Mouse (Mus musculus): Measurements from ENCODE around the gene Cds2. TPM values are rescaled to one million over a fixed set of nuclear protein-coding genes. Genes with fewer than 3 reads are reported as not detected.
A peak's percentile ranks its signal among the peaks of the same experiment; 100 is the strongest.
"Not testable (repeated sequence)": the region's sequence is repeated elsewhere in the genome, so short reads cannot be mapped to it uniquely, and the experiment has no call there.

Gene Cds2
- polyA plus RNA-seq, 1 experiment from 2014 or later: 10.2 TPM

DNA sequence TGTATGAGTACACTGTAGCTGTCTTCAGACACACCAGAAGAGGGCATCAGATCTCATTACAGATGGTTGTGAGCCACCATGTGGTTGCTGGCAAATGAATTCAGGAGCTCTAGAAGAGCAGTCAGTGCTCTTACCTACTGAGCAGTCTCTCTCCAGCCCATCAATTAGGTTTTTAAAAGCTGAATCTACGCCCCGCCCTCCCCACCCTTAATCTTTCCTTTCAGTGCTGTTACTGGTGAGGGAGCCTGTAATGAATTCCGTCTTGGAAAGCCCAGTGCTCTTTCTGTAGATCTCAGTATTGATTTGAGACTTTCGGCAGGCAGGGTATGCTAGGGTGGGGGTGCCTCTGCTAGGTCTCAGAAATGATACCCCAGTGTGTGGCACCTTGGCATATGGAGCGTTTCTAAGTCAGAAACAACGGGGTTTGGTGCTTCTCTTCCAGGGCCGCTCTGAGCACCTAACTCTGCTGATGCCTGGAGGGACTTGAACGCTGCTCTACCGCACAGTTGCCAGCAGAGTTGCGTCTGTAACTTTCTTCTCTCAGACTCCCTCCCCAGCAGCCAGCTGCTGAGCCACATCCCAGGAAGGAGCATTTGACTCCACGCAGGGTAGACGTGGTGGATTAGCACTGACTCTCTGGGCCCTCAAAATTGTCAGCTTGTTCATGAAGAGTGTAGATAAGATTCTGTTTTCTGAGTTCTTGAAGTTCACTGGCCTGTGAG, 19.7 kb downstream of the Cds2 start:
- 0 out of 2 replicates have a peak, but pooled peaks cover 3% of the 10 kb centered on the region for H3K36me3 ChIP-seq
- no peak overlapping the region for H3K9ac ChIP-seq
- H3K9me3 ChIP-seq (replicated peaks): no peaks in the 10 kb centered on the region
- peak; percentile 43 for ATAC-seq (ENCODE audit: low read depth)
- H3K4me3 ChIP-seq (replicated peaks): no peak overlapping the region
- no peak overlapping the region for H3K4me2 ChIP-seq
- DNase-seq: no peak
- H3K27me3 ChIP-seq: no peaks in the 10 kb centered on the region
- H3K4me1 ChIP-seq (replicated peaks): peaks cover 61% of the 10 kb centered on the region
- H3K27ac ChIP-seq: peak overlapping the region; percentile 41; the same call in 1 of the 2 replicates
- 39% methylated on average over 12 of the region's 12 CpGs for WGBS (ENCODE audit: insufficient replicate concordance)

DNA sequence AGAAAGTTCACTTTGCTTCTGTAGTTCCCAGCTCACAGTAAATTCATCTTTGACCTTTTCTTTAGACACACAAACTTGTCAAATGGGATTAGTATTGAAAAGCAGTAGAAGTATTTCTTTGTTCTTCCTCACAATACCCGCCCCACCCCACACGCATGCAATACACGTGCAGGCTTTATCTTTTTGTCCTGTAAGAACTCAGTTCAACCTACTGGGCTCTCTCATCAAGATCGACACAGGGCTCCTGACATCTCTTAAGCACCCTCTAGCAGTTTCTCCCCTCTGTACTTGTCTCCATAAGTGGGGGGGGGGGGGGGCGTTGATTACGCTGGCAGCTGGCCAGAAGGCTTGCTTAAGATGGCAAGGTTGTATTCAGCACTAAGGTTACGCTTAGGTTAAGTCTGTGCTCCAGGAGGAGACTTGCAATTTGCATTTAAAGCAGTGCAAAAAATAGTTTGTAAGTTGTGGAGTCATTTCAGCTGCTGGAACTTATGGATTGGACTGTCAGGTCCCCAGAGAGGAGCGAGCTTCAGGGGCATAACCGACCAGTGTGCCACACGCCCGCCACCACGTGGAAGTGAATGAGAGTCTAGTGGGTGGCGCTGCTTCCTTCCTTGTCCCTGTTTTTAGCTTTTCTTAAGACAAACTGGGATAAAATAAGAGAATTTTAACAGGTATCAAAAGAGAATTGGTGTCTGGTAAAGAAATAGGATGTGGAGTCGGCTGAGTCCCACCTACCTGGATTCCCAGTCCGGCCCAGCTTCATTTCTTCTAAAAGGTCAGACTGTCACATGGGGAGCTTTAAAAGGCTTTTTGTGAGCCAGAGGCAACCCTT, 20.5 kb downstream of the Cds2 start:
- Histone ChIP-seq H3K9ac (0 out of 2 replicates have a peak overlapping the region, but pooled peaks have one; percentile 9), H3K4me1 (replicated peaks) (peaks cover 56% of the 10 kb centered on the region), H3K4me3 (replicated peaks) (no peak overlapping the region), H3K27me3 (no peaks in the 10 kb centered on the region), H3K27ac (peak overlapping the region; percentile 41; the same call in 1 of the 2 replicates), H3K9me3 (replicated peaks) (no peaks in the 10 kb centered on the region), H3K4me2 (no peak overlapping the region), H3K36me3 (0 out of 2 replicates have a peak, but pooled peaks cover 3% of the 10 kb centered on the region)
- WGBS (ENCODE audit: insufficient replicate concordance): 55% methylated on average over 15 of the region's 15 CpGs
- DNase-seq: no peak
- peak; percentile 56 for ATAC-seq (ENCODE audit: low read depth)

DNA sequence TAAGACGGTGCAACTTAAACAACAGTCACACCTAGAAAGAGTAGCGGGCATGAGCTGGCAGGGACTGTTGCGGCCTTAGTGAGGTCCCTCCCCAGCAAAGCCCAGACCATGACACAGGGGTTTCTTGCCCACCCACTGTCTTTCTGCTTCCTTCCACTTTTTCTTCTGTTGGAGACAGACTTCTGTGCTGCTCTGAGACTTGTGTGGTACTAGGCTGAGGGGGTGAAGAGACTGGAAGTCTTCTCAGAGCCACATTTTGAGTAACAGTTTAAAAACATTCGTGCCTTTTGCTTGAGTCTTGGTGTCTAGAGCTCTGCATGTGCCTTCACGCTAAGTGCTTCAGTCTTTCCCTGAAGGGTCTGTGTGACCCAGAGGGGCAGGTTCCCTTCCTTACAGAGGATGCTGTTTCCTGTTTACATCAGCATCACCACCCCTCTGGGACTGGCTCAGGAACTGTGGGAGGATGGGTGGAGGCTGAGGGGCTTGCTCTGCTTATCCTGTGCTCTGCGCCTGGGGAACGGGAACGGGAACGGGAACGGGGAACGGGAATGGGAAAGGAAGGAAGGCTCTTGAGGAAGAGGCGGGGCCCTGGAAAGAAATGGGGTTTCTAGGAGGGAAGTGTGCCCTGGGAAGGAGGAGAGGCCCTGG, 21.7 kb downstream of the Cds2 start:
- no peak overlapping the region for H3K4me3 ChIP-seq (replicated peaks)
- DNase-seq: no peak
- ATAC-seq (ENCODE audit: low read depth): peak; percentile 64
- no peaks in the 10 kb centered on the region for H3K27me3 ChIP-seq
- H3K9ac ChIP-seq: no peak overlapping the region
- H3K36me3 ChIP-seq: 0 out of 2 replicates have a peak, but pooled peaks cover 3% of the 10 kb centered on the region
- H3K4me1 ChIP-seq (replicated peaks): peaks cover 49% of the 10 kb centered on the region
- peak overlapping the region; percentile 68 for H3K27ac ChIP-seq
- H3K9me3 ChIP-seq (replicated peaks): no peaks in the 10 kb centered on the region
- WGBS (ENCODE audit: insufficient replicate concordance): 50% methylated on average over 12 of the region's 12 CpGs
- 0 out of 2 replicates have a peak overlapping the region, but pooled peaks have one; percentile 6 for H3K4me2 ChIP-seq

DNA sequence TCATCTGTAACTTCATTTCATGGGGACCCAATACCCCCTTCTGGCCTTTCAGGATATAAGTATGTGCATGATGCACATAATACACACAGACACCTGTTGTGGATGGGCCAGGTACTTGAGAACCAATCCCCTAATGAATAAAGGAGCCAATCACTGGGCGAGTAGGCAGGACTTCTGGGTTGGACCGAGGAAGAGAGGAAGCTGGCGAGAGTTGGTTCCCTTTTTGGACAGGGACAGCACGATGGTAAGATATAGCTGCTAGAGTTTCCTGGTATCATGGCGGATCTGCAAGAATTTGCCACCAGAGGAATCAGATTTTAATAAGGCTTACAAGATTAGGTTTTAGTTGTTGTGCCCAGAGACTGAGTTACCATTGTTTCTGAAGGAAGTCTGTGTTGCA, 22.8 kb downstream of the Cds2 start:
- WGBS (ENCODE audit: insufficient replicate concordance): 50% methylated on average over 5 of the region's 5 CpGs
- not testable (repeated sequence) for DNase-seq; H3K4me3 ChIP-seq (replicated peaks); ATAC-seq (ENCODE audit: low read depth); H3K36me3 ChIP-seq; H3K9ac ChIP-seq; H3K27ac ChIP-seq; H3K9me3 ChIP-seq (replicated peaks); H3K4me2 ChIP-seq; H3K27me3 ChIP-seq
- H3K4me1 ChIP-seq (replicated peaks): peaks cover 48% of the 10 kb centered on the region

DNA sequence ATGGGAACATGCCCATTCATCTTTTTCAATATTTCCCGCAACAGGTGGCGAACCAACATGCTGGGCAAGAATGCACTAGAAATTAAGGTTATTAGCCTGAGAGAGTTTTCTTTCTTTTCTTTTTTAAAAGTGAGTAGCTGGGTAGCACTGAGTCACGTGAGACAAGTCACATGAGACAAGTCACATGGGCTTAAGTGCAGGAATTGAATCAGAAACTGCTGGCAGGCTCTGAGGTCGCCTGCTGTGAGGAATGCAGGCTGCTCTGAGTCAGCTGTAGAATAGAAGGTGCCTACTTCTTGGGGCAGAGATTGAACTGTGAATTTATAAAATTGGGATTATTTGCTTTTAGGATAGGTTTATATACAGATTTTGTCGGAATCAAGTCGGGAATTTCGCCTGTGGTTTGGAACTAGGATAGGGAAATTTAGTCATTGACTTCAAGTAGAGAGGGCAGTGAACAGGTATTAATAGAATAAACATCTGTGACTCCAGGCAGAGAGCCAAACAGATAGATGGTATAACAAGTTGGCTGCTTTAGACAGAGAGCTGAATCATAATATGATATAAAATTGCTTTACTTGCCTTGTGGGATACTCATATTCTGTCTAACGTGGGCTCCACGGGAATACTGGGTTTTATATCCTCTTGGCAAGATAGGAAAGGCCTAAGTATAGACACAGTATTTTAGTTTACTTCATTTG, 23.6 kb downstream of the Cds2 start:
- DNase-seq: no peak
- no peak overlapping the region for H3K4me2 ChIP-seq
- H3K4me1 ChIP-seq (replicated peaks): peaks cover 52% of the 10 kb centered on the region
- WGBS (ENCODE audit: insufficient replicate concordance): 74% methylated on average over 9 of the region's 9 CpGs
- no peak overlapping the region for H3K9ac ChIP-seq
- H3K27ac ChIP-seq: no peak overlapping the region
- H3K27me3 ChIP-seq: no peaks in the 10 kb centered on the region
- ATAC-seq (ENCODE audit: low read depth): no peak
- H3K36me3 ChIP-seq: 0 out of 2 replicates have a peak, but pooled peaks cover 3% of the 10 kb centered on the region
- no peak overlapping the region for H3K4me3 ChIP-seq (replicated peaks)
- no peaks in the 10 kb centered on the region for H3K9me3 ChIP-seq (replicated peaks)

DNA sequence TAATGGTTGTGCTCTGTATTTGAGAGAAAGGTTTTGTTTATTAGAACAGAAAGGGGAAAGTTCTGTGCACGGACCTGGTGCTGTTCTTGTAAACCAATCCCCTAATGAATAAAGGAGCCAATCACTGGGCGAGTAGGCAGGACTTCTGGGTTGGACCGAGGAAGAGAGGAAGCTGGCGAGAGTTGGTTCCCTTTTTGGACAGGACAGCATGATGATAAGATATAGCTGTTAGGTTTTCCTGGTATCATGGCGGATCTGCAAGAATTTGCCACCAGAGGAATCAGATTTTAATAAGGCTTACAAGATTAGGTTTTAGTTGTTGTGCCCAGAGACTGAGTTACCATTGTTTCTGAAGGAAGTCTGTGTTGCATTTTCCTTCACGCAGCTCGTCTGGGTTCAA, 26.3 kb downstream of the Cds2 start:
- Histone ChIP-seq H3K4me1 (replicated peaks) (peaks cover 45% of the 10 kb centered on the region), H3K36me3 (peaks cover 14% of the 10 kb centered on the region)
- 10% methylated on average over 5 of the region's 7 CpGs for WGBS (ENCODE audit: insufficient replicate concordance)
- H3K9me3 ChIP-seq (replicated peaks); H3K4me2 ChIP-seq; H3K9ac ChIP-seq; H3K4me3 ChIP-seq (replicated peaks); H3K27ac ChIP-seq; H3K27me3 ChIP-seq; ATAC-seq (ENCODE audit: low read depth); DNase-seq: not testable (repeated sequence)

DNA sequence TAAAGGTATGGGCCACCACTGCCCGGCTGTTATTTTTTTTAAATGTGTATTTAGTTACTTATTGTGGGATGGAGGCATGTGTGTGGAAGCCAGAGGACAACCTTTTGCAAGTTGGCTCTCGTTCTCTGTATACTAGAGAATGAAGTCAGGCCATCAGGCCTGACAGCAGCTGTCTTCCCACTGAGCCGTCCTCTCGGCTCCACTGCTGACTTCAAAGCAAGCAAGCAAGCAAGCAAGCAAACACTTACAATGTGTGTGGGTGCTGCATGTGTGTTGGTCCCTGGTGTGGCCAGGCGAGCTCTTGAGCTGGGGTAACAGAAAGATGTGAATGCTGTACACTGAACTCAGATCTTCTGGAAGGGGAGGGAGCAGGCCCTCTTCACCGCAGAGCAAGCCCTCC, 27.9 kb downstream of the Cds2 start:
- ATAC-seq (ENCODE audit: low read depth): no peak
- Histone ChIP-seq H3K4me1 (replicated peaks) (peaks cover 30% of the 10 kb centered on the region), H3K9me3 (replicated peaks) (no peaks in the 10 kb centered on the region), H3K27ac (no peak overlapping the region), H3K27me3 (no peaks in the 10 kb centered on the region), H3K4me3 (replicated peaks) (no peak overlapping the region), H3K36me3 (peaks cover 26% of the 10 kb centered on the region), H3K4me2 (no peak overlapping the region), H3K9ac (no peak overlapping the region)
- WGBS (ENCODE audit: insufficient replicate concordance): 70% methylated on average over 6 of the region's 6 CpGs
- no peak for DNase-seq

DNA sequence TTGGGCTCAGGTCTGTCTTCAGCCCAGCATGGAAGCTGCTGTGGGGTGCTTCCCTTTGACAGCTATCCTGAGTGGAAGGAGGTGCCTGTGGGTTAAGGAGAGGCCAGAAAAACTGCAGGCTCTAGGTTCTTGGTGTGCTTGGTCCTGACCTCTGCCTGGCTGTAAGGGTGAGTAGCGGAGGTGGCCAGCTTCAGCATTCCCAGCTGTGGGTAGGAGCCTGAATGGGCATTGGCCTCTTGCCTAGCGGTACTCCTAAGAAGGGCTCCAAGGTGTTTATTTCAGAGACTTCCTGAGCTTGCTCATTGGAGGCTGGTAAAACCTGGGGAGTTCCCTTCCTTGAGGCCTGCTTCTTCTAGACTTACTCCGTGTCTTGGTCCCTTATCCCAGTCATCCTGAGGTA, 28.3 kb downstream of the Cds2 start:
- no peak overlapping the region for H3K4me3 ChIP-seq (replicated peaks)

DNA sequence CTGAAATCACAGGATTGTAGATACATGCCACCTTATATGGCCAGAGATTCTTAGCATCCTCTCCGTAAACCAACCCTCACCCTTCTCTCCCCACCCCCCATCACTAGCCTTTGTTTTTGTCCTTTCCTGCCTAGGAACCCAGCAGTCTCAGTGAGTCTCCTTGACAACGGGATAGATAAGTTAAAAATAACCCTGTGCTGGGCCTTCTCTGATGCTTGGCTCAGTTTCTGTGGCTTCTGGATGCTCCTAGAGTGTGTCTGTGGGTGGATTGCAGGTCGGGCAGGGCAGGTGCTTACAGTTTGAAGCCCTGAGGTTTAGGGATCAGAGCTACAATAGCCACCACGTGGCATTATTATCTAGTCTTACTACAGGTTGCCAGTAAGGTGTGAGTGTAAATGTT, 29.1 kb downstream of the Cds2 start:
- DNase-seq (no peak), ATAC-seq (ENCODE audit: low read depth) (no peak)
- Histone ChIP-seq H3K9me3 (replicated peaks) (no peaks in the 10 kb centered on the region), H3K27ac (no peak overlapping the region), H3K36me3 (peaks cover 32% of the 10 kb centered on the region), H3K4me3 (replicated peaks) (no peak overlapping the region), H3K4me1 (replicated peaks) (peaks cover 30% of the 10 kb centered on the region), H3K4me2 (no peak overlapping the region), H3K27me3 (no peaks in the 10 kb centered on the region), H3K9ac (no peak overlapping the region)
- 23% methylated on average over 4 of the region's 4 CpGs for WGBS (ENCODE audit: insufficient replicate concordance)

More for the DNA sequence above, 28.3 kb downstream of the Cds2 start:
- WGBS (ENCODE audit: insufficient replicate concordance): 73% methylated on average over 3 of the region's 3 CpGs
- no peaks in the 10 kb centered on the region for H3K27me3 ChIP-seq
- H3K9me3 ChIP-seq (replicated peaks): no peaks in the 10 kb centered on the region
- H3K27ac ChIP-seq: no peak overlapping the region
- peaks cover 30% of the 10 kb centered on the region for H3K4me1 ChIP-seq (replicated peaks)
- DNase-seq: no peak
- no peak overlapping the region for H3K9ac ChIP-seq
- H3K36me3 ChIP-seq: peaks cover 31% of the 10 kb centered on the region
- no peak for ATAC-seq (ENCODE audit: low read depth)
- no peak overlapping the region for H3K4me2 ChIP-seq

DNA sequence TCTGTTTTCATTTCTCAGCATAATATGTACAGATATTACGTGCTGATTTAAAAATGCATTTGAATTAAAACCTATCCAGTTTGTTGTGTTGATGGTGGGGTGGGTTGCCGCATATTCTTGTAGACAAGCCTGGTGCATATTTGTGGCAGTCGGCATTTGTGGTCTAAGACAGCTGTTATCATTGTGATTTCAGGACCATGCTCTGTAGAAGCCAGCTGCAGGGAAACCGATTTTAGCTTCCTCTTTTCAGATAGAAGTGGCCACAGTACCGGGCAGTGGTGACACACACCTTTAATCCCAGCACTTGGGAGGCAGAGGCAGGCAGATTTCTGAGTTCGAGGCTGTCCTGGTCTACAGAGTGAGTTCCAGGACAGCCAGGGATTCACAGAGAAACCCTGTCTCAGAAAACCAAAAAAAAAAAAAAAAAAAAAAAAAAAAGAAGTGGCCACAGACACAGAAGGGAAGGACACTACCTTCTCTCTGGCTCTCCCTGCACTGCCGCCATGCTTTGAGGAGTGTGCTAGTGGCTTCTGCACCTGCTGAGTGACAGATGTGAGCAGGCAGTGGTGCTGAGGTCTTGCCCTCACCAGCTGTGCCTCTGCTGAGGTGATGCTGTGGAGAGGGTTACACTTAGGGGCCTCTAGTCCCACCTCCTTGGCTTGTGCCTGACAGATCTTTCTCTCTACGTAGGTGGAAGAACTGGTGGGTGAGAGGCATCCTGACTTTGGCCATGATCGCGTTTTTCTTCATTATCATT, 30.9 kb downstream of the Cds2 start:
- H3K27ac ChIP-seq: no peak overlapping the region
- H3K36me3 ChIP-seq: peaks cover 46% of the 10 kb centered on the region
- no peak for ATAC-seq (ENCODE audit: low read depth)
- no peaks in the 10 kb centered on the region for H3K27me3 ChIP-seq
- no peaks in the 10 kb centered on the region for H3K9me3 ChIP-seq (replicated peaks)
- H3K4me1 ChIP-seq (replicated peaks): peaks cover 30% of the 10 kb centered on the region
- H3K9ac ChIP-seq: no peak overlapping the region
- H3K4me2 ChIP-seq: no peak overlapping the region
- no peak overlapping the region for H3K4me3 ChIP-seq (replicated peaks)
- 51% methylated on average over 10 of the region's 10 CpGs for WGBS (ENCODE audit: insufficient replicate concordance)
- no peak for DNase-seq
